Mouse (Mus musculus): ENCODE measurements around the gene Olfr237-ps1. TPM values are rescaled to one million over a fixed set of nuclear protein-coding genes. Genes with fewer than 3 reads are reported as not detected.

Olfr237-ps1 gene
- polyA plus RNA-seq, 1 experiment from 2014 or later, result not detected

DNA sequence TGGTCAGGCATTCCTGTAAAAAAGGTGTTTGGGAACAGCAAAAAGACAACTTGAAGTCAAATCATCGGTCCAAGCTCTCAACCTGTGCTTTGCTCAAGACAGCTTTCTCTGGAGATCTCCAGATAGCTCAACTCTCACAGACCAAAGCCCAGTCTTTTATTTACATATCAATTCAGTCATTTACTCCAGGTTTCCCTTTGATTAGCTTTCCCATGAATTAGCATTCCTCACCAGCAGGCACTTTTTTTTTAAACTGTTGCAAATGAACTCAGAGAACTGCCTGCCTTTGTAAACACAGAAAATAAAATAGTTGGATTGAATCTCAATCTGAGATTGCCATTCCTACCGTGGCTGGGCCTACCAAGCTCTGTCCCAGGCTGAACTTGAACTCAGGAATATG lies 59.0 kb downstream of the Olfr237-ps1 start:
- Histone ChIP-seq H3K27me3 (replicated peaks) (no peaks in the 10 kb centered on the region), H3K9me3 (replicated peaks) (no peaks in the 10 kb centered on the region), H3K4me2 (no peak overlapping the region), H3K27ac (no peak overlapping the region), H3K4me3 (no peak overlapping the region), H3K4me1 (no peaks in the 10 kb centered on the region), H3K36me3 (no peaks in the 10 kb centered on the region), H3K9ac (no peak overlapping the region)
- no peak for ATAC-seq
- 38% methylated on average over 2 of the region's 2 CpGs for WGBS (ENCODE audit: insufficient replicate concordance)

Other genes with a start within 250 kb of the Olfr237-ps1 start
- gene Olfr447, start 237.7 kb upstream of the Olfr237-ps1 start, polyA plus RNA-seq (2016; fragmentation: Nextera tagmentation; extraction: Ambion mirVana), result not detected in 2 replicates
- not detected in 2 replicates for gene Olfr446, start 225.2 kb upstream of the Olfr237-ps1 start, polyA plus RNA-seq (2016; fragmentation: Nextera tagmentation; extraction: Ambion mirVana)
- not detected in 2 replicates for gene Olfr444, start 197.5 kb upstream of the Olfr237-ps1 start, polyA plus RNA-seq (2016; fragmentation: Nextera tagmentation; extraction: Ambion mirVana)
- not detected in 2 replicates for gene Olfr441, start 40.2 kb upstream of the Olfr237-ps1 start, polyA plus RNA-seq (2016; fragmentation: Nextera tagmentation; extraction: Ambion mirVana)
- gene Olfr437, start 16.7 kb downstream of the Olfr237-ps1 start, polyA plus RNA-seq (2016; fragmentation: Nextera tagmentation; extraction: Ambion mirVana), result not detected in 2 replicates
- not detected in 2 replicates for gene Olfr13, start 25.6 kb downstream of the Olfr237-ps1 start, polyA plus RNA-seq (2016; fragmentation: Nextera tagmentation; extraction: Ambion mirVana)
- gene Olfr435, start 50.6 kb downstream of the Olfr237-ps1 start, polyA plus RNA-seq (2016; fragmentation: Nextera tagmentation; extraction: Ambion mirVana), result not detected in 2 replicates
- gene Olfr434, start 66.5 kb downstream of the Olfr237-ps1 start, polyA plus RNA-seq (2016; fragmentation: Nextera tagmentation; extraction: Ambion mirVana), result not detected in 2 replicates
- gene Olfr47, start 85.0 kb downstream of the Olfr237-ps1 start, polyA plus RNA-seq (2016; fragmentation: Nextera tagmentation; extraction: Ambion mirVana), result not detected in 2 replicates
- 2.3 and 2.5 TPM in 2 replicates for gene Arhgef5, start 119.0 kb downstream of the Olfr237-ps1 start, polyA plus RNA-seq (2016; fragmentation: Nextera tagmentation; extraction: Ambion mirVana)
- 0.17 TPM in 1 of 2 replicates, not detected in the other for gene Nobox, start 163.0 kb downstream of the Olfr237-ps1 start, polyA plus RNA-seq (2016; fragmentation: Nextera tagmentation; extraction: Ambion mirVana)

Data from liver, embryonic 12.5 days (tissue).